Mouse (Mus musculus) erythroblast, embryonic 14.5 days (primary cell): Measurements from ENCODE around the gene H6pd.

ENCODE experiments used
- GATA1 ChIP-seq: IDR thresholded peaks from 2 replicates; pipeline ENCODE4 v1.6.1; 2012; ENCODE audit warnings: low read length, inconsistent platforms, mixed read lengths
- TAL1 ChIP-seq: IDR thresholded peaks from 3 replicates; pipeline ENCODE4 v1.6.1; 2012; ENCODE audit warnings: low read length, inconsistent platforms, mixed read lengths

GRCm38 (mm10) chr4:149991755-149992669, 16.8 kb downstream of the H6pd start:
- TF ChIP-seq GATA1 = no peak
- TF ChIP-seq TAL1 = no peak
